Mouse (Mus musculus) adrenal gland, postnatal 25 days (tissue): ENCODE measurements around the gene Stx1b. TPM values are rescaled to one million over a fixed set of nuclear protein-coding genes. Genes with fewer than 3 reads are reported as not detected.
A peak's percentile ranks its signal among the peaks of the same experiment; 100 is the strongest.

Experiments
- DNase-seq: peaks from one replicate; pipeline ENCODE4 v3.0.0; 2021; ENCODE audit warnings: mixed read lengths
- total RNA-seq: library from RNA; stranded (reverse); gene quantifications from 2 replicates; pipeline ENCODE4 v1.2.3, GENCODE M21; 2021

Stx1b gene
- total RNA-seq, 1 experiment from 2014 or later: 8.0 TPM

GRCm38 (mm10) chr7:127817053-127817452 is 7.3 kb downstream of the Stx1b start:
- no peak for DNase-seq

GRCm38 (mm10) chr7:127815954-127816821 is 8.2 kb downstream of the Stx1b start:
- peak; percentile 30 for DNase-seq

- DNase-seq: no peak
Observed at GRCm38 (mm10) chr7:127815116-127815665, 9.2 kb downstream of the Stx1b start.

DNA sequence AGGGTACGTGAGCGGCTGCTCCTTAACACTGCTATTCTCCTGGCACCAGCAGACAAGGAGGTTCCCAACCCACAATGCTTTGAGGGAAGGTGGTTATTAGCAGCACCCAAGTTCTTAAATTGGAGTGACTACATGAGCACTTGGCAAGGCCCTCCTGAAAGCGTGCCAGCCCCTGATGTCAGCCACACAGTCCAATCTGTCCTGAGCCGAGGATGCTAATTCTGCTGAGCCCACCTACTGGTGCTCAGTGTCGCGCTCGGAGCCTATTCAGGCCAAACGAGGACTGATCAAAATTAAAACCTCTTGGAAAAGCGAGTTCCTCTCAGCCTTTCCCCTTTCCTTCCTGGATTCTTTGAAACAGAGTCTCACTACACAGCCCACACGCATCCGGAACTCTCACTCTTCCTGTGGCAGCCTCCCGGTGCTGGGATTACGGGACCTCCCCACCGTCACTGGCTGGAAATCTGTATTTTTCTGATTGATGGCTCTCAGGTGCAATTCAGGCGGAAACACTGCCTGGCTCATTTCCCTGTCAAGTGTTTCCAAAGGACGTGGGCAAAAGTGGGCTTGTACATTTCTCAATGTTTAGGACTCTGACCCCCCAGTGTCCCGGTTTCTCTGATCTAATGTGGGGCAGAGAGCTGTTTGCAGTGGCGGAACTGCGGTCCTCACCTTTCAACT is 10.0 kb downstream of the Stx1b start:
- peak; percentile 69 for DNase-seq

DNA sequence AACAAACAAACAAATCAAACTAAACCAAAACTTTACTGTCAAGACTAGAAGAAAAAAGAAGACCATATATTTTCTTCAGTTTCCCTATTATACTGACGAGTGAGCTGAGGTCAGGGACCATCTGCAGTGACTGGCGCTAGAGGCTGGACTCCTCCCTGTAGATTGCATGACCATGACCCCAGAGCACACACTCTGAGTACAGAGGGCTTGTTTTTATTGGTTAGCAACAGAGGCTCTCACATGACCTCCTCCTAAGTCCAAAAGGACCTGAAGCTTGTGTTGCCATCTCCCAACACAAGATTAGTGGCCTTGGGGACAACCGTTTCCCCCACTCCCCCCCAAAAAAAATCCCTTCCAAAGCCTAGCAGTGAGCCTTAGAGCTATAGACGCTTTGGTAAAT is 10.5 kb downstream of the Stx1b start:
- no peak for DNase-seq

DNA sequence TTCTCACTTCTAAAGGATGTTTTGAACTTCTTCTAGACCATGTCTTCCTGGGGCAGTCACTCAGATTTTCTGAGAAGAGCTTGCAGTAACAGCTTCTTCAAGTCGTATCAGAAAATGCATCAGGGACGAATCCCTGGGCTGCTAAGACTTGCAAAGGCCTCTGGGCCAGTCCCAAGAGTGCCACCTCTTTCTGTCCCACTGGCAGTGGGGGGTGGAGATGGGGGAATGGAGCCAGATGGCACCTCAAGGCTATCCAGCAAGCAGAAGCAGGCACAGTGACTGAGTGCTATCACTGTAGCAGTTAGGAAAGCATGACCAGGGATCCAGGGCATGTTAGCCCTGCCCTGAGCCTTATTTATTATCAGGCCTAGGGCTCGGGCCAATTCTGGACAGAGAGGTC is 12.1 kb downstream of the Stx1b start:
- peak; percentile 47 for DNase-seq

DNA sequence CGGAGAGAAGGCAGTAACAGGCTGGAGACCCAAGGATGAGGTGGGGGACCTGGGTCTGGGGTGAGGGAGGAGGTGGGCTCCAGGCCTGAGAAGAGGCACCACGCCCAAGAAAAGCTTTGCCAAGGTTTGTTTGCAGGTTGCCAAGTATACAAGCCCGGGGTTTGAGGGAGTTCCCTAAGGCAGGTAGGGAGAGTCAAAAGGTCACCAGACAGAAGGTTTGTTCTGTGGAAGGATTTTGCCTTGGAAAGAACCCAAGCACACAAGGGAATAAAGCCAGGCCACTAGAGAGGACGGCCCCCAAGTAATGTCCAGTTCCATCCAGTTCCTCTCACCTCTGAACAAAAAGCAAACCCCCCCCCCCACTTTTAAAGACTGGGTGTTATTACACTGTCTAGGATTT is 13.1 kb downstream of the Stx1b start:
- no peak for DNase-seq

- no peak for DNase-seq
Observed at GRCm38 (mm10) chr7:127810650-127811049, 13.7 kb downstream of the Stx1b start.

GRCm38 (mm10) chr7:127809846-127810245 is 14.5 kb downstream of the Stx1b start:
- no peak for DNase-seq

DNA sequence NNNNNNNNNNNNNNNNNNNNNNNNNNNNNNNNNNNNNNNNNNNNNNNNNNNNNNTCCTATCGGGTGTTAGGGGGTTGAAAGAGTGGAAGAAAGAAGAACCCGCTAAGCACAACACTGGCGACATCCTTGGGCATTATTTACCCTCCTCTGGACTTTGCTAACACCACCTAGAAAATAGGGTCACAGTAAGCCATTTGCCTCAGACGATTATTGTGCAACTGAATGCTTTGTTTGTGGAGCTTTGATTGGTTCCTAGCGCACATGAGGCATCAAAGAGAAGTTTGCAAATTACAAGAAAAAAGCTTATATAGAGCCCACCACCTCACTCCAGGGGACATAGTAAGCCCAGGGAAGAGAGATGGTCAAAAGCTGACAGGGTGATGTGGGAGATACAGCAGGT is 15.5 kb downstream of the Stx1b start:
- no peak for DNase-seq

DNA sequence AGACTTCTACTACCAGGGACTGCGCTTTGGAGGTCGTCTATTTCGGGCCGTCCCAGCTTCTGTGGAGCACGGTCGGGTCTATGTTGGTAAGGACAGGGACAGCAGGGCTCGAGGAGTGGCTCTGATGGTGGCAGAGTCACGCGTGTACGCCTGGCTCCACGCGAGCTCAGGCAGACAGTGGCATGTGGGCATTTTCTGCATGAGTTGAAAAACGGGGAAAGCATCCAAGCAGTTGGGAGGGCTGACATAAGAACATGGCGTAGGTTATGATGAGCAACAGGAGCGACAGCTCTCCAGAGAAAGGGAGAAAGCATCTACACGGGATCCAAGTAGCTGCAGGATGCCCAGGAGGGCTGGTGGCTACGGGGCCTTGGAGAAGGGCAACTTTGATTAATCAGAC is 22.0 kb downstream of the Stx1b start:
- DNase-seq: no peak

DNA sequence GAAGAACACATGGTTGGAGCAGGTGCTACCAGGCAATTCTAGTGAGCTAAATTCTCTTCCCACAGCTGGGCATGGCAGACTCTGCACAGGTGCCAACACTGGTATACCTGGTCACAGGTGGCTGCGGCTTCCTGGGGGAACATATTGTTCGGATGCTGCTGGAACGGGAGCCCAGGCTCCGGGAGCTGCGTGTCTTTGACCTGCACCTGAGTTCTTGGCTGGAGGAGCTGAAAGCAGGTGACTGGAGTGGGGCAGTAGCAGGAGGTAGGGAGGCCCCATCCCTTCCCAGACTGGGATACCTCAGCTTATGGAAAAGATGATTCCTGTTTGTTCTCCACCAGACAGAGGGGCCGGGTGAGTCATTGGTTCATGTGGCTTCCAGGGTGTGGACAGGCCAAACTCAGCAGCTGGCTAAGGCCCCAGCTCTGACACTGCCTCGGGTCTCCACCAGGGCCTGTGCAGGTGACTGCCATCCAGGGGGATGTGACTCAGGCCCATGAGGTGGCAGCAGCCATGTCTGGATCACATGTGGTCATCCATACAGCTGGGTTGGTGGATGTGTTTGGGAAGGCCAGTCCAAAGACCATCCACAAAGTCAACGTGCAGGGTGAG is 23.2 kb downstream of the Stx1b start:
- no peak for DNase-seq

- peak; percentile 95 for DNase-seq
Observed at GRCm38 (mm10) chr7:127800435-127801009, 23.8 kb downstream of the Stx1b start, which contains the start of gene Hsd3b7. TSS of gene Hsd3b7 (plus strand) at chr7:127800604.

- DNase-seq: no peak
Observed at GRCm38 (mm10) chr7:127799738-127800137, 24.6 kb downstream of the Stx1b start.

DNA sequence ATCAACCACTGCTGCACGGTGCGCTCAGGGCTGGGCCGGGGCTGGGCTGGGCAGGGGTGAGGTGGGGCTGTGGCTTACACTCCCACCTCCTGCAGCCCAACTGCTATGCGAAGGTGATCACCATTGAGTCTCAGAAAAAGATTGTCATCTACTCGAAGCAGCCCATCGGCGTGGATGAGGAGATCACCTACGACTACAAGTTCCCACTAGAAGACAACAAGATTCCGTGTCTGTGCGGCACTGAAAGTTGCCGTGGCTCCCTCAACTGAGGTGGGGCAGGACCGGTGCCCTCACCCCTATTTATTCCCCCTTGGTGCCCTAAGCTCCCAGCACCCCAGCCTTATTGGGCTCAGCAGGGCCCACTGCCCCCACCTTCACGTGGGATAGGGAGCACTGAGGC is 25.1 kb downstream of the Stx1b start:
- no peak for DNase-seq

DNA sequence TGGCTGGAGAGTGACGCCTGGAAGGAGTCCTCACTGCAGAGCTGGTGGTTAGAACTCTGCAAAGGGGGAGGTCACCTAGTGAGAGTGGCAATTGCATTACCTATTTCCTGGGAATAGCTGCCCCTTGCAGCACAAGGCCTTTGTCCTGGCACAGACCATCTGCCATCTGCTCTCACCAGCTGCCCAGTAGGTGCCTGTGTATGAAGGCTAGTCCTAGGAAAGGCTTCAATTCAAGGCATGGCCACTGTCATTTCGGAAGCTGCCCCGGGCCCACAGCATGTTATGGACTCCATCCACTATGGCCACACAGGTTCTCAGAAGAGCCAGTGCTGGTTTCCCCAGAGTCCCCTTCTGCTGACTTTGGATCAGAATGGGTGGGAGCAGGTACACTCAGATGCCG is 25.8 kb downstream of the Stx1b start:
- DNase-seq: no peak

GRCm38 (mm10) chr7:127797076-127797845 is 27.1 kb downstream of the Stx1b start:
- DNase-seq: no peak

- no peak for DNase-seq
Observed at GRCm38 (mm10) chr7:127785308-127785707, 39.0 kb downstream of the Stx1b start, which contains the start of gene Gm49388. TSS of gene Gm49388 (plus strand) at chr7:127785608.

DNA sequence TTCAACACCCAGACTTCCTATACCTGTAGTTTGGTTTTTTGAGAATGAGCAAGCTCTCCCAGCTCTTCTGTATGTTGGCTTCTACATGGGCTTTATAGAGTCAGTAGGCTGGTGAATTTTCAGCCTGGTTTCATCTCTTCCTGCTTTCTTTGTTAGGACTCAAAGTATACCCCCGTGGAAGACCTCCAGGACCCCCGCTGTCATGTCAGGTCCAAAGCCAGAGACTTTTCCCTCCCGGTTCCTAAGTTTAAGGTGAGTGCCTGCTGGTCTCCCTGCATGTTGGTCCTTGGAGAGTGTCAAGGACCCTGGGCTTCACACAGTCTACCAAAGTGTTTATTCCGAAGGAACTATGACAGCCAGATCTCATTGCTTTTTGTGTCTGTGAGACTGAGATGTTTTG is 46.0 kb downstream of the Stx1b start:
- no peak for DNase-seq

GRCm38 (mm10) chr7:127777474-127778266 is 46.7 kb downstream of the Stx1b start:
- peak; percentile 72 for DNase-seq
